Mouse (Mus musculus): ENCODE data around the gene Hcfc2. TPM values are rescaled to one million over a fixed set of nuclear protein-coding genes. Genes with fewer than 3 reads are reported as not detected.

The Hcfc2 gene
- polyA plus RNA-seq, 1 experiment from 2014 or later = 24.5 TPM

- no peaks in the 10 kb centered on the region for H3K9me3 ChIP-seq (replicated peaks; ENCODE audit: low read length)
- no peak for DNase-seq (ENCODE audit: low spot score)
- no peak for TF ChIP-seq CTCF (IDR thresholded peaks at IDR 0.05; ENCODE audit: low read depth)
- no peak overlapping the region for H3K4me2 ChIP-seq (ENCODE audit: low read length)
- no peak overlapping the region for H3K4me3 ChIP-seq (replicated peaks; ENCODE audit: low read depth, low read length)
- H3K27ac ChIP-seq = no peak overlapping the region
- no peak for ATAC-seq (replicated peaks; ENCODE audit: low FRiP score, low read depth)
- 89% methylated on average over 3 of the region's 3 CpGs for WGBS
- no peaks in the 10 kb centered on the region for H3K27me3 ChIP-seq (ENCODE audit: insufficient read depth, low read length)
- H3K36me3 ChIP-seq (ENCODE audit: insufficient read depth, low read length) = no peaks in the 10 kb centered on the region
- no peak overlapping the region for H3K9ac ChIP-seq (ENCODE audit: low read depth, low read length)
- H3K4me1 ChIP-seq (replicated peaks; ENCODE audit: insufficient read depth, low read length) = no peaks in the 10 kb centered on the region
These were observed 84.4 kb downstream of the Hcfc2 start for GRCm38 (mm10) chr10:82780322-82780721.

- no peak overlapping the region for H3K9ac ChIP-seq (ENCODE audit: low read depth, low read length)
- no peaks in the 10 kb centered on the region for H3K4me1 ChIP-seq (replicated peaks; ENCODE audit: insufficient read depth, low read length)
- H3K4me3 ChIP-seq (replicated peaks; ENCODE audit: low read depth, low read length) = no peak overlapping the region
- TF ChIP-seq CTCF (IDR thresholded peaks at IDR 0.05; ENCODE audit: low read depth) = no peak
- H3K27ac ChIP-seq = no peak overlapping the region
- ATAC-seq (replicated peaks; ENCODE audit: low FRiP score, low read depth) (no peak), DNase-seq (ENCODE audit: low spot score) (no peak)
- H3K27me3 ChIP-seq (ENCODE audit: insufficient read depth, low read length) = no peaks in the 10 kb centered on the region
- H3K4me2 ChIP-seq (ENCODE audit: low read length) = no peak overlapping the region
- H3K9me3 ChIP-seq (replicated peaks; ENCODE audit: low read length) = no peaks in the 10 kb centered on the region
- H3K36me3 ChIP-seq (ENCODE audit: insufficient read depth, low read length) = no peaks in the 10 kb centered on the region
These were observed 84.9 kb downstream of the Hcfc2 start for GRCm38 (mm10) chr10:82780816-82781215.

GRCm38 (mm10) chr10:82782472-82782871 lies 86.5 kb downstream of the Hcfc2 start:
- ATAC-seq (replicated peaks; ENCODE audit: low FRiP score, low read depth) (no peak), DNase-seq (ENCODE audit: low spot score) (no peak)
- no peak overlapping the region for H3K9ac ChIP-seq (ENCODE audit: low read depth, low read length)
- no peaks in the 10 kb centered on the region for H3K9me3 ChIP-seq (replicated peaks; ENCODE audit: low read length)
- no peaks in the 10 kb centered on the region for H3K36me3 ChIP-seq (ENCODE audit: insufficient read depth, low read length)
- H3K4me3 ChIP-seq (replicated peaks; ENCODE audit: low read depth, low read length) = no peak overlapping the region
- no peak overlapping the region for H3K4me2 ChIP-seq (ENCODE audit: low read length)
- peak; percentile 33; the same call in 1 of the 2 replicates for TF ChIP-seq CTCF (IDR thresholded peaks at IDR 0.05; ENCODE audit: low read depth)
- no peak overlapping the region for H3K27ac ChIP-seq
- H3K4me1 ChIP-seq (replicated peaks; ENCODE audit: insufficient read depth, low read length) = no peaks in the 10 kb centered on the region
- WGBS = 32% methylated on average over 2 of the region's 2 CpGs
- no peaks in the 10 kb centered on the region for H3K27me3 ChIP-seq (ENCODE audit: insufficient read depth, low read length)

GRCm38 (mm10) chr10:82789181-82789580 lies 93.2 kb downstream of the Hcfc2 start:
- H3K27ac ChIP-seq = no peak overlapping the region
- H3K9ac ChIP-seq (ENCODE audit: low read depth, low read length) = no peak overlapping the region
- no peak overlapping the region for H3K4me3 ChIP-seq (replicated peaks; ENCODE audit: low read depth, low read length)
- DNase-seq (ENCODE audit: low spot score) = no peak
- no peaks in the 10 kb centered on the region for H3K9me3 ChIP-seq (replicated peaks; ENCODE audit: low read length)
- no peak for TF ChIP-seq CTCF (IDR thresholded peaks at IDR 0.05; ENCODE audit: low read depth)
- H3K4me1 ChIP-seq (replicated peaks; ENCODE audit: insufficient read depth, low read length) = no peaks in the 10 kb centered on the region
- H3K27me3 ChIP-seq (ENCODE audit: insufficient read depth, low read length) = no peaks in the 10 kb centered on the region
- H3K36me3 ChIP-seq (ENCODE audit: insufficient read depth, low read length) = no peaks in the 10 kb centered on the region
- ATAC-seq (replicated peaks; ENCODE audit: low FRiP score, low read depth) = no peak
- H3K4me2 ChIP-seq (ENCODE audit: low read length) = no peak overlapping the region

- Histone ChIP-seq H3K4me2 (ENCODE audit: low read length) (no peak overlapping the region), H3K4me3 (replicated peaks; ENCODE audit: low read depth, low read length) (no peak overlapping the region), H3K4me1 (replicated peaks; ENCODE audit: insufficient read depth, low read length) (no peaks in the 10 kb centered on the region), H3K9me3 (replicated peaks; ENCODE audit: low read length) (no peaks in the 10 kb centered on the region), H3K36me3 (ENCODE audit: insufficient read depth, low read length) (no peaks in the 10 kb centered on the region), H3K27me3 (ENCODE audit: insufficient read depth, low read length) (no peaks in the 10 kb centered on the region), H3K9ac (ENCODE audit: low read depth, low read length) (no peak overlapping the region), H3K27ac (no peak overlapping the region)
- DNase-seq (ENCODE audit: low spot score) (no peak), ATAC-seq (replicated peaks; ENCODE audit: low FRiP score, low read depth) (no peak)
- 90% methylated on average over 5 of the region's 5 CpGs for WGBS
- no peak for TF ChIP-seq CTCF (IDR thresholded peaks at IDR 0.05; ENCODE audit: low read depth)
These were observed 94.5 kb downstream of the Hcfc2 start for GRCm38 (mm10) chr10:82790504-82790903.

- no peak for TF ChIP-seq CTCF (IDR thresholded peaks at IDR 0.05; ENCODE audit: low read depth)
- H3K36me3 ChIP-seq (ENCODE audit: insufficient read depth, low read length) = no peaks in the 10 kb centered on the region
- no peak overlapping the region for H3K4me3 ChIP-seq (replicated peaks; ENCODE audit: low read depth, low read length)
- no peak overlapping the region for H3K4me2 ChIP-seq (ENCODE audit: low read length)
- 92% methylated on average over 3 of the region's 3 CpGs for WGBS
- no peak for DNase-seq (ENCODE audit: low spot score)
- no peaks in the 10 kb centered on the region for H3K4me1 ChIP-seq (replicated peaks; ENCODE audit: insufficient read depth, low read length)
- H3K9me3 ChIP-seq (replicated peaks; ENCODE audit: low read length) = no peaks in the 10 kb centered on the region
- H3K27ac ChIP-seq = no peak overlapping the region
- no peak overlapping the region for H3K9ac ChIP-seq (ENCODE audit: low read depth, low read length)
- no peaks in the 10 kb centered on the region for H3K27me3 ChIP-seq (ENCODE audit: insufficient read depth, low read length)
- no peak for ATAC-seq (replicated peaks; ENCODE audit: low FRiP score, low read depth)
These were observed 95.8 kb downstream of the Hcfc2 start for GRCm38 (mm10) chr10:82791713-82792112.

Other genes with a start within 250 kb of the Hcfc2 start
- not detected in 2 replicates for gene Gm1553, start 203.5 kb upstream of the Hcfc2 start, polyA plus RNA-seq (2015; fragmentation: Nextera tagmentation; extraction: Ambion mirVana)
- gene 1190007I07Rik, start 72.9 kb upstream of the Hcfc2 start, polyA plus RNA-seq (2015; fragmentation: Nextera tagmentation; extraction: Ambion mirVana) = 61.0 and 63.7 TPM in 2 replicates
- 94.4 and 104 TPM in 2 replicates for gene Tdg, start 66.3 kb upstream of the Hcfc2 start, polyA plus RNA-seq (2015; fragmentation: Nextera tagmentation; extraction: Ambion mirVana)
- gene Glt8d2, start 5.5 kb upstream of the Hcfc2 start, polyA plus RNA-seq (2015; fragmentation: Nextera tagmentation; extraction: Ambion mirVana) = 1.5 and 2.0 TPM in 2 replicates
- 35.0 and 37.6 TPM in 2 replicates for gene Nfyb, start 68.0 kb downstream of the Hcfc2 start, polyA plus RNA-seq (2015; fragmentation: Nextera tagmentation; extraction: Ambion mirVana)
- gene Txnrd1, start 137.8 kb downstream of the Hcfc2 start, polyA plus RNA-seq (2015; fragmentation: Nextera tagmentation; extraction: Ambion mirVana) = 70.9 and 73.8 TPM in 2 replicates
- 0.14 and 0.20 TPM in 2 replicates for gene Eid3, start 170.5 kb downstream of the Hcfc2 start, polyA plus RNA-seq (2015; fragmentation: Nextera tagmentation; extraction: Ambion mirVana)

All from kidney, postnatal 0 days (tissue).